Mouse (Mus musculus) hindbrain, embryonic 11.5 days (tissue): ENCODE data around the gene Gm21970. TPM values are rescaled to one million over a fixed set of nuclear protein-coding genes. Genes with fewer than 3 reads are reported as not detected.

Experiments
- ATAC-seq: fragments of 200-750 bp; cut with Nextera tagmentation; 2 replicates; pipeline ENCODE4 v1.8.0; 2017; ENCODE audit warnings: mild to moderate bottlenecking, moderate TSS enrichment, moderate library complexity; ENCODE audit not compliant: low FRiP score
- DNase-seq: peaks from one replicate; pipeline ENCODE4 v3.0.0-alpha.2; 2015; ENCODE audit warnings: low spot score
- H3K27ac ChIP-seq: fragments of 300-500 bp; sonication (generic); 2 replicates; pipeline ENCODE4 v1.5.1; 2014; ENCODE audit warnings: mild to moderate bottlenecking, low read depth, low read length
- H3K27me3 ChIP-seq: fragments of 300-500 bp; sonication (generic); 2 replicates; pipeline ENCODE4 v1.6.1; 2014; ENCODE audit warnings: mild to moderate bottlenecking, low read length, moderate library complexity, mixed read lengths; ENCODE audit not compliant: control insufficient read depth, insufficient read depth
- H3K36me3 ChIP-seq: fragments of 300-500 bp; sonication (generic); 2 replicates; pipeline ENCODE4 v1.6.1; 2014; ENCODE audit warnings: mild to moderate bottlenecking, low read length, moderate library complexity, mixed read lengths; ENCODE audit not compliant: control insufficient read depth, insufficient read depth
- H3K4me1 ChIP-seq: fragments of 300-500 bp; sonication (generic); replicated peaks from 2 replicates; pipeline ENCODE4 v1.6.1; 2014; ENCODE audit warnings: low read length, mixed read lengths; ENCODE audit not compliant: control insufficient read depth, insufficient read depth
- H3K4me2 ChIP-seq: fragments of 300-500 bp; sonication (generic); replicated peaks from 2 replicates; pipeline ENCODE4 v1.6.1; 2014; ENCODE audit warnings: mild to moderate bottlenecking, low read depth, low read length
- H3K4me3 ChIP-seq: fragments of 300-500 bp; sonication (generic); 2 replicates; pipeline ENCODE4 v1.5.1; 2014; ENCODE audit warnings: low read depth, low read length
- H3K9ac ChIP-seq: fragments of 300-500 bp; sonication (generic); 2 replicates; pipeline ENCODE4 v1.6.1; 2014; ENCODE audit warnings: low read depth, low read length
- H3K9me3 ChIP-seq: fragments of 300-500 bp; sonication (generic); 2 replicates; pipeline ENCODE4 v1.6.1; 2016; ENCODE audit warnings: low read length; ENCODE audit not compliant: control insufficient read depth
- WGBS: fragments of 180-500 bp; shearing (Covaris S2); extraction: QIAGEN DNeasy Blood & Tissue Kit; methylation state at CpG from one replicate; pipeline ENCODE4 v1.1.7; 2014; 5-methylcytosine and 5-hydroxymethylcytosine counted together
- polyA plus RNA-seq: library from polyadenylated mRNA; unstranded; fragments of >200 nt; fragmentation: Nextera tagmentation; extraction: Ambion mirVana; gene quantifications from 2 replicates; pipeline ENCODE4 v1.2.1, GENCODE M21; 2014

The Gm21970 gene
- polyA plus RNA-seq, 1 experiment from 2014 or later = not detected

DNA sequence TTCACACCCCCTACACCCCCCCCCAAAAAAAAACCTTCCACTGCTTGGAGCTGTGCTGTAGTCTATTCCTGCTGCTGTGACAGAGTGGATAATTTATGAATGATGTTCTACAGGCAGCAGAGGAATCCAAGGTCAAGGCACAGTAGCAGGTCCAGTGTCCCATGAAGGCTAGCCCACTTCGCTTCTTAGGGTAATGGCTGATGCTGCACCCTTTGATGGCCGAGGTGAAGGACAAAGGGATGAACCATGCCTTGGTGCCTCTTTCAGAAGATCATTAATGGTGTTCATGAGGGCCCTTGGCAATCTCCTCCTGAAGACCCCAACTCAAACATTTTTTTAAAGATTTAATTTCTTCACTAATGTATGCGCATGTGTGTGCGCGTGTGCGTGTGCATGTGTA, 24.8 kb downstream of the Gm21970 start:
- WGBS = 95% methylated on average over 6 of the region's 6 CpGs
- H3K27ac ChIP-seq = no peak overlapping the region
- no peaks in the 10 kb centered on the region for H3K36me3 ChIP-seq
- no peak overlapping the region for H3K9ac ChIP-seq
- no peaks in the 10 kb centered on the region for H3K9me3 ChIP-seq
- no peaks in the 10 kb centered on the region for H3K27me3 ChIP-seq
- ATAC-seq = no peak
- H3K4me2 ChIP-seq = no peak overlapping the region
- no peak overlapping the region for H3K4me3 ChIP-seq
- no peaks in the 10 kb centered on the region for H3K4me1 ChIP-seq
- DNase-seq = no peak

DNA sequence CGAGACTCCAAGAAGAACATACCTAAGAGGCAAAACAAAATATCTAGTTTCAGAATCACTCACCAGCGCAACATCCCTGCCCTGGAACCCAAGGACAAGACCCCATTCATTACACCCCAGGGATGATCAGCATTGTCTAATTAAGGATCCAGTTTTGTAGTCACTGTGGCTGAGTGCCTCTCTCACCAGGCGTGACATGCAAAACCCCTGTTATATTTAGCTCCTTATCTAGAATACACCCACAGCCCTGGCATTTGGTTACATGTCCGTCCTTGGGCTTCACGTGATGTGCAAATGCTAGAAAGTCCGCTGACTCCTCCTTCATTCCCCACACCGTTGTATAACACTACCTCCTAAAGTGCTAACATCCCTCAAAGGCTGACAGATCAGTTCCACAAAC, 25.4 kb downstream of the Gm21970 start:
- no peaks in the 10 kb centered on the region for H3K27me3 ChIP-seq
- no peak overlapping the region for H3K4me3 ChIP-seq
- no peaks in the 10 kb centered on the region for H3K36me3 ChIP-seq
- H3K27ac ChIP-seq = no peak overlapping the region
- no peaks in the 10 kb centered on the region for H3K9me3 ChIP-seq
- 68% methylated on average over 7 of the region's 7 CpGs for WGBS
- H3K4me1 ChIP-seq = no peaks in the 10 kb centered on the region
- no peak overlapping the region for H3K9ac ChIP-seq
- no peak overlapping the region for H3K4me2 ChIP-seq
- DNase-seq (no peak), ATAC-seq (no peak)

DNA sequence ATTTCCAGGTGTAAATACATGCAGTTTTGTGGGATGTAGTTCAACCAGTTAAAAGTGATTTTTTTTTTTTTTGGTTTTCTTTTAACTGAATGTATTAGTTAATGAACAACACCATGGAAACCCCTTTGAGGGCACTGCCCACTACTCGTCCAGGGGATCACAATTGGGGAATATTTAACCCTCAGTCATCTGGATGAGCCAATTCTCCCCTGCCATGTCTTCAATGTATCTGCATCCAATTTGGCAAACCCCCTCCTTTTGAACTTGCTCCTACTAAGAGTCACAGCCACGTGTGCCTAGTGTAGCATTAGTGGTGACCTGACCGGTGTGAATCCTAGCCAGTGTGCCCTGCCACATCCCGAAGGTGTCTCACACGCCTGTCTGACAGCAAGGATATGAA, 27.0 kb downstream of the Gm21970 start:
- no peaks in the 10 kb centered on the region for H3K4me1 ChIP-seq
- no peaks in the 10 kb centered on the region for H3K36me3 ChIP-seq
- ATAC-seq (no peak), DNase-seq (no peak)
- WGBS = 72% methylated on average over 5 of the region's 5 CpGs
- no peak overlapping the region for H3K4me2 ChIP-seq
- H3K9ac ChIP-seq = no peak overlapping the region
- H3K4me3 ChIP-seq = no peak overlapping the region
- H3K9me3 ChIP-seq = no peaks in the 10 kb centered on the region
- H3K27me3 ChIP-seq = no peaks in the 10 kb centered on the region
- H3K27ac ChIP-seq = no peak overlapping the region

DNA sequence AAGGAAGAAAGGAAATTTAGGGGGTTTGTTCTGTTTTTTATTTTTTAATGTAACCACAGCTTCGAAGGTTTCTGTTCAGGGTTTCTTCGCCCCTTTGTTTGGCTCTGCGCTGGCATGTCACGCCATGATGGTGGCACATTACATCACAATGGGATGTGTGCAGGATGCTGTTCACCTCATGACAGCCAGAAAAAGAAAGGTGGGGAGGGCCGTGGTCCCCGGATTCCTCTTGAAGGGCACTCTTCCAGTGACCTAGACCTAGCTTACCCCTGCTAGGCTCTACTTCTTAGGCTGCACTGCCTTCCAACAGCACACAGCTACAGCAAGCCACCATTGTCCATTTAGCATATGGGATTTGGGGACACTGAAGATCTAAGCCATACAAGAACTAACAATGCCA, 34.3 kb downstream of the Gm21970 start:
- Histone ChIP-seq H3K9ac (no peak overlapping the region), H3K4me3 (no peak overlapping the region), H3K36me3 (no peaks in the 10 kb centered on the region), H3K4me1 (no peaks in the 10 kb centered on the region), H3K9me3 (no peaks in the 10 kb centered on the region), H3K4me2 (no peak overlapping the region), H3K27ac (no peak overlapping the region), H3K27me3 (no peaks in the 10 kb centered on the region)
- ATAC-seq = no peak
- DNase-seq = no peak
- 90% methylated on average over 6 of the region's 6 CpGs for WGBS

DNA sequence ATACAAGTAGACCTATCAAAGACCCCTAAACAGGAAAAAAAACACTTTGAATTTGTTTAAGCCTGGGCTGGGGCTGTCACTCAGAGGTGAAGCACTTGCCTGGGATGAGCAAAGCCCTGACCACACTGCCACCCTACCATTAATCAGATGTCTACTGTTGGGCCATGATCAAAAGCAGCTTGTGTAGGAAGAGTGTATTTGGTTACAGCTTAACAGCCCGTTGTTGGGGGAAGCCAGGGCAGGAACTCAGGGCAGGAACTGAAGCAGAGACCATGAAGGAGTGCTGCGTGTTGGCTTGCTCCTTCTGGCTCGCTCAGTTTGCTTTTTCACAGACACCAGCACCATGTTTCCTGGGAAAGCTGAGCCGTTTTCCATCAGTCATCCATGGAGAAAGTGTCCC, 35.1 kb downstream of the Gm21970 start:
- Histone ChIP-seq H3K4me2 (no peak overlapping the region), H3K9me3 (no peaks in the 10 kb centered on the region), H3K9ac (no peak overlapping the region), H3K27ac (no peak overlapping the region), H3K27me3 (no peaks in the 10 kb centered on the region), H3K4me3 (no peak overlapping the region), H3K36me3 (no peaks in the 10 kb centered on the region), H3K4me1 (no peaks in the 10 kb centered on the region)
- WGBS = 86% methylated on average over 4 of the region's 4 CpGs
- DNase-seq (no peak), ATAC-seq (no peak)

DNA sequence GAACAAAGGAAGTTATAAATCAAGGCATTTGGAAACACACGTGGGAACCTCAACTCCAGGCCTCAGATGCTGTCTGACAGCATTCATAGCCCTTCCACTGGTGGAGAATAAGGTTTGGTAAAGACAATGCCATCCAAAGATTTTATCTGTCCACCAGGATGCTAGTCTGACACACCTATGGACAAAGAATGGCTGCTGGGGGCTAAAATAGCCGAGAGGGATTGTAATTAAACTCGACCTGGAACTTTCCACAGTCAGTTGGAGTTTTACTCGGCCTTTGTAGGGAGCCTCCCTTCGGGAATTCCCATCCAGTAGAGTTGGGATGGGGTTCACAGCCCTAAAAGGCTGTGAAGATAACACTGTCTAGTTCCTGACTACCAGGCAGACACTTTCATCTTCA, 35.9 kb downstream of the Gm21970 start:
- H3K4me1 ChIP-seq = no peaks in the 10 kb centered on the region
- no peak overlapping the region for H3K4me2 ChIP-seq
- DNase-seq (no peak), ATAC-seq (no peak)
- no peaks in the 10 kb centered on the region for H3K9me3 ChIP-seq
- H3K36me3 ChIP-seq = no peaks in the 10 kb centered on the region
- no peaks in the 10 kb centered on the region for H3K27me3 ChIP-seq
- WGBS = 76% methylated on average over 5 of the region's 5 CpGs
- H3K27ac ChIP-seq = no peak overlapping the region
- no peak overlapping the region for H3K9ac ChIP-seq
- no peak overlapping the region for H3K4me3 ChIP-seq

DNA sequence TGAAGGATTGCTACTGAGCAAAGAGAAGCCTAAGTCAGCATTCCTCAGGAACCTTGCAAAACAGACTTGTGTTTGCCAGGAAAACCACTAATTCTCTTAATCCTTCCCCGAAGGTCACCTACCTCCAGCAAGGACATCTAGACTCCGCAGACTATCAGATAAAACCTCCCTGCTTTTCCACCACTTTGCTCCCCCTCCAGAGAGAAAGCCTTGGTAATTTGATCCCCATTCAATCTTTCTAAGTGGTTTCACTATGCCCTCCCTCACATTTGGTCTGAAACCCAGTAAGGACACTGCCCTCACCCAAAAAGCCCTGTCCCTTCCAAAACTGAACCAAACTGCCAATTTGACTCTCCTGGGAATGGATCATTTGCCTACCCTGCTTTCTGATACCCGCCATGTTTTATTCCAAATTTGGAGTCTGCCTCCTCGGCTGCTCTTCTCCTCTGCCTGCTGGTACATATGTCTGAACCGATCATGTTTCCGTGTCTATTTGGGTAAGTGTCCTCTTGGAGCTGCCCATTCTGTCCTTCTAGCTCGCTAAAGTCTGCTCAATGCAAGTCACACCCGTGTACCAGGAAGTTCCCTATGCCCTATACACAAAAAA, 36.8 kb downstream of the Gm21970 start:
- WGBS = 85% methylated on average over 8 of the region's 8 CpGs
- Histone ChIP-seq H3K27me3 (no peaks in the 10 kb centered on the region), H3K4me2 (no peak overlapping the region), H3K4me3 (no peak overlapping the region), H3K27ac (no peak overlapping the region), H3K9ac (no peak overlapping the region), H3K4me1 (no peaks in the 10 kb centered on the region), H3K9me3 (no peaks in the 10 kb centered on the region), H3K36me3 (no peaks in the 10 kb centered on the region)
- DNase-seq (no peak), ATAC-seq (no peak)

DNA sequence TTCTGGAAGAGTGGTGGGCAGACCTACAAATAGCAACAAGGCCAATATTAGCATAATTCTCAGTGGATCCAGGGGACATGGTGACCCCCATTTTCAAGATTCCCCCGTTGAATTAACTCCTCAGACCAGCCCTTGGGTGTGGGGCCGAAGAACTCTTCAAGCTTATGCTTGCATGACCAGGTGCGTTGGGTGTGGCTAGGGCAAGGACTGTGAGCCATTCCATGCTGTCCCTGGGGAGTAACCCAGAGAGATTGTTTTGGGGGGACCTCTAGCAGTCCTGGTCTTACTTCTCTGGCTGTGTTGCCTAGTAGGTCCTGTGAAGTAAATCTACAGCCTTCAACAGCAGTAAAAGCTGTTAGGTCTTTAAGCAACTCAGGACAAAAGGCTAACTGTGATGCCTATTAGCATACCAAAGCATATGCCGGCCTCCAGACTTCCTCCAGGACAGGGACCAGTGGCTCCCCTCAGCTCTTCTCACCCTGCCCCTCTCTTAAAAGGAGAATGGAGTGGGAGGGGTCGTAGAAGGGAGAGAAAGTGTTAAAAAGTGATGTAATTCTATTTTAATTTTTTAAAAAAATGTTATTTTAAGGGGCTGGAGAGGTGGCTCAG, 41.3 kb downstream of the Gm21970 start:
- Histone ChIP-seq H3K4me1 (no peaks in the 10 kb centered on the region), H3K4me3 (no peak overlapping the region), H3K27ac (no peak overlapping the region), H3K36me3 (no peaks in the 10 kb centered on the region), H3K27me3 (no peaks in the 10 kb centered on the region), H3K9me3 (no peaks in the 10 kb centered on the region), H3K9ac (no peak overlapping the region), H3K4me2 (no peak overlapping the region)
- DNase-seq (no peak), ATAC-seq (no peak)
- WGBS = 28% methylated on average over 5 of the region's 5 CpGs

DNA sequence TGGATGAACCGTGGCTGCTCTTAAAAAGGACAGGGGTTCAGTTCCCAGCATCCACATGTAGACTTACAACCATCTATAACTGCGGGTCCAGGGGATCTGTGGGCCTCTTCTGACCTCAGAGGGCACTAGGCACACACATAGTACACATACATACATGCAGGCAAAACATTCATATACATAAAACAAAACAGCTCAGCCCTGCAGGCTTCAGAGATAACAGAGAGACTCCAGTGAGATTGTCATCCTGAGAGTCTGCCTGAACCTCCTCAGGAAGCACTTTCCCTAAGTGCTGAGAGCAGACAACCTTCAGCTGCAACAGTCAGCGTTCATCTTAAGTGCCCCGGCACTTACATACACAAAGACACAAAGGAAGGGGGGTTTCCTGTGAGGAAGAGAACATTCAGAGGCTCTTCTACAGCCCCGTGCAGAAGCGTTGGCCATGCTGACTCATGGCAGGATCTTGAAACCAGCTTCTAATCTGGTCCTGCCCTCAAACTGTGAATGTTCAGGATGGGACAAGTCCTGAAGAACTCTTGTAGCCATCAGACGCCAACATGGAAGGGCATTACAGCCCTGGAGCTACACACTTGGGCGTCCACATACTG, 41.9 kb downstream of the Gm21970 start:
- Histone ChIP-seq H3K9ac (no peak overlapping the region), H3K27ac (no peak overlapping the region), H3K27me3 (no peaks in the 10 kb centered on the region), H3K4me1 (no peaks in the 10 kb centered on the region), H3K4me3 (no peak overlapping the region), H3K9me3 (no peaks in the 10 kb centered on the region), H3K4me2 (no peak overlapping the region), H3K36me3 (no peaks in the 10 kb centered on the region)
- DNase-seq (no peak), ATAC-seq (no peak)
- WGBS = 64% methylated on average over 8 of the region's 8 CpGs
